Mouse (Mus musculus) retina, embryonic 14.5 days (tissue): ENCODE data around the gene Supt5.
"Not testable (repeated sequence)": the region's sequence is repeated elsewhere in the genome, so short reads cannot be mapped to it uniquely, and the experiment has no call there.

Source experiments
- DNase-seq: peaks from one replicate; pipeline ENCODE4 v3.0.0-alpha.2; 2015; ENCODE audit warnings: low spot score

Supt5 gene

DNA sequence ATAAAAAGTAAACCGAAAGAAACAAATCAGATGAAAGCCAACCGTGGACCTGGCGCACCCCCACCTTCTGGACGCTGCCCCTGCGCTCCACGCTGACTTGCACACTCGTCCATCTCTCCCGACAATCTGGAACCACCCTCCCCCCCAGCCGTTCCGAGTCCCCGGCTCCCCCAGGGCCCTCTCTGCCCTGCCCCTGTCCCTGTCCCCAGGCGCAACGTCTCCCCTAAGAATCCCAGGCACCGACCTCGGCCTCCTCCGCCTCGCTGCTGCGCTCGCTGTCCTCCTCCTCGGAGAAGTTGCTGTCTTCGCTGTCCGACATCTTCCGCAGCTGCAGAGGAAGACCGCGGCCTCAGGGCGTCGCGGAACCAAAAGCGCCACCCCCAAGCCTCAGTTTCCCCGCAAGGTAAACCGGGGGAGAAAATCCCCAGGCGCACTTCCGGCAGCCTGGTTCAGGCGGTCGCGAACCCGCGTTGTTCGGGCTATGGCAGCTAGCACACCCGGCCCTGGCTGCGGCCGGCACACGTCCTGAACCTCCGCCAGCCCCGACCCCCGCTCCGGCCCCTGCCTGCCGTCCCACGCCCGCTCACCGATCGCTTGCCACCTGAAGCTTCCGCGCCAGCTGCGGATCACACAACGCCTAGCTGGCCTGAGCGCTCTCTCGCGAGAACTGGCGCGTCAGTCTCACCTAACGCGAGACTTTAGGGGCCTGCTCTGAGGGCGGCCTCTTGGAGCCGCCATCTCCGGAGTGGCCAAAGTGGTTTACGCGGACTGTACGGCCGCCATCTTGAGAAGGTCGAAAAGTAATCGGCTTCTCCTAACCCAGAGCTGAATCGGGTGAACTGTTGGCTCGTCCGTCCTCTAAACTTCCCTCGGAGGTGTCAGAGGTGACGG is at the start of gene Supt5:
TSS of gene Supt5 (minus strand) at position 639 of the 891 bp plus-strand sequence.
- DNase-seq = peak; percentile 99

DNA sequence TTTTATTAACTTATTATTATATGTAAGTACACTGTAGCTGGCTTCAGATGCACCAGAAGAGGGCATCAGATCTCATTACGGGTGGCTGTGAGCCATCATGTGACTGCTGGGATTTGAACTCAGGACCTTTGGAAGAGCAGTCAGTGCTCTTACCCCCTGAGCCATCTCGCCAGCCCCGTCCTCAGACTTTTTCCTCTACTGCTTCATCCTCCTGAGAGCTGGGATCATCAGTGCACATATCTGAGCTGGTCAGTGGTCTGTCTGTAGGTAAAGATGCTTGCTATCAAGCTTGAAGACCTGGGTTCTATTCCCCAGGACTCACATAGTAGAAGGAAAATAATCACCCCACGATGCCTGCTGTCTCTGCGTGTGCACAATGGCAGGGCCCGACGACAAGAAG is 48.8 kb upstream of the Supt5 start:
- not testable (repeated sequence) for DNase-seq

DNA sequence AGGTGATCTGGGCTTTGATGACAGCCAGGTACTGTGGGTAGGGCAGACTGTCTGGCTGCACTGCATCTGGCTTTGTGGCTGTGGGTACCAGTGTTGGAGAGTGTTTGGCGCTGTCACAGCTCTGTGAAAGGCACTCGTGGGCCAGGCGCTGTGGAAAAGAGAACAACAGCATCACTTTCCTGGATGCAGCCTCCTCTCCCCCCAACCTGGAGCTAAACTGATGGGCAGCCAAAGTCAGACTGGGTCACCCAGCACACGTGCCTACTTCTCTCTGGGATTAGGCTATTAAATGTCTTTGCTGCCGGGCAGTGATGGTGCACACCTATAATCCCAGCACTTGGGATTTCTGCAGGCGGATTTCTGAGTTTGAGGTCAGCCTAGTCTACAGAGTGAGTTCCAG is 48.3 kb upstream of the Supt5 start:
- DNase-seq = not testable (repeated sequence)

DNA sequence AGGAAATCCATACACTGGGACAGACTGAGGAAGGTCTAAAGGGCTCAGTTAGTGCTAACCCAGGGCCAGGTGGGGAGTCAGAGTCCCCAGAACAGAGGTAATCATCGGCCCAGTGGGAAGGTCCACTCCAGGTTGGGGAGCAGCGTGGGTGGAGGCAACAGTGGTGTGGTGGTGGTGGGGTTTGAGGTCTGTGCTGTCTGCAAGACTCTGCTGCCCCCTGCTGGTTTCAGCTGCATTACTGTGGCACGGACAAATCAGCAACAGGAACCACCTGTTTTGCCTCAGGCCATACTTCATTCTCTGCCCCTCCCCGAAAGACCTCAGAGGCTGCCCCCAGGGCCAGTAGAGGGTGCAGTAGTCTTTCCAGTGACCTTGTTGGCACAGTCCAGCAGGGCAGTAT is 47.9 kb upstream of the Supt5 start:
- DNase-seq = peak; percentile 88

DNA sequence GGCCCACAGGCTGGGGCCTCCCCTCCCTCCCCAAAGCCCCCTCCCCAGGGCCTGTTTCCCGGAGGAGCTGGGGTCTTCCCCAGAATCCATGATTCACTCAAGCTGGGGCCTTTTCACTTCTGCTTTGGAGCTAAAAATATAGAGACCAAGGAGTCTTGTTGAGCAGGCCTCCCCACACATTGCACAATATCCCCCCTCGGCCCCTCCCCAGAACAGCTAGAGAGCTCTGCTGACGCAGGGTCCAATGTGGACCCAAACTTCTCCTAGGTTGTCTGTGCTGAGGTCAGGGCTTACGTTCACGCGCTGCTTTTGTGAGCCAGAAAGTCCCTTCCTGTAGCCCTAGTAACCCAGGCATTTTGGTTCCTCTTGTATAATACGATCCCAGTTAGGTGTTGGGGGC is 47.5 kb upstream of the Supt5 start:
- no peak for DNase-seq

DNA sequence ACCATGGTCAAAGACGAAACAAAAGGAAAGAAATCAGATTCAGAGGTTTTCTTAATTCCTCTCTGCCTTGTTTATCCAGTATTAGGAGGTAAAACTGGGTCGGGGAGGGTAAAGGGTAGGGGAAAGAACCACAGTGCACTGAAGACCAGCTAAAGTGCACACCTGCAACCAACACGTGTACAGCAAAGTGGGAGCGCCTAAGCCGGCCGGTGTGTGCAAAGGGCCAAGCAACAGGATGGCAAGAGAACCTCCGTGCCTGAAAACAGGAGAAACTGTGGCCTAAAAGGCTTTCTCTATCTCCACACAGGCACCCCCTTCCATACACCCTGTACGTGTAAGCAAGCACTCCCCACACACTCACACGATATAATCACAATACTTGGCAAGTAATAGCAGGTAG is 46.6 kb upstream of the Supt5 start:
- no peak for DNase-seq

DNA sequence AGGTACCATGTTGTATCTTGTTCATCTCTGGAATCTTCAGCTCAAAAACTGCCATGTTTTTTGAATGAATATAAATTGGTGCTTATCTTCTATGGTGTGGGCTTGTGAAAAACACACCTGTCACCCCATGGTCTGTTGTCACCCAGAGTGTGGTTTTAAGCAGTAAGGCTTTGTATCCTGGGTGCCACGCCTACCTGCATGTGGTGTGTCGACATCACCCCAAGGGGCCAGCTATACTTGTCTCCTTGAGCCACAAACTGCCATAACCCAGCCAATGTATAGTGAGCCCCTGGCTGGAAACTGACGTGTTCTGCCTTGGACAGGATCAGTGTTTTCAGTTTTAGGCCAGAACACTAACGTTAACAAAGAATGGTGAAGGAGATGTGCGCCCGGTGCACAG is 45.6 kb upstream of the Supt5 start:
- DNase-seq = no peak

DNA sequence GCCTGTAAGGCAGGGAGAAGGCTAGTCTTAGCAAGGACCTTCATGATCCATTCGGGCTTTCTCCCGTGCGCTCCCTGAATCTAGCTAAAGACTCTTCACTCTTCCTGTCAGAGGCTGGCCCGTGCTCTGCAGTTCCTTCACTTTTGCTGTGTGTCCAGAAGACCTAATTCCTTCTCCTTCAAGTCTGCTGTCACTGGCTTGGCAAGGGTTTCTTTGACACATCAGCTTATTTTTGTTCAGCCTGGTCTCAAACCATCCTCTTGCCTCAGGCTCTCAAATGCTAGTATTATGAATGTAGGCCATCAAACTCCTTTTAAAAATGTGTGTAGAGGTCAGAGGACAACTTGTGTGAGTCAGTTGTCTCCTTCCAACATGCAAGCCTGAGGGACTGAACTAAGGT is 45.1 kb upstream of the Supt5 start:
- no peak for DNase-seq

DNA sequence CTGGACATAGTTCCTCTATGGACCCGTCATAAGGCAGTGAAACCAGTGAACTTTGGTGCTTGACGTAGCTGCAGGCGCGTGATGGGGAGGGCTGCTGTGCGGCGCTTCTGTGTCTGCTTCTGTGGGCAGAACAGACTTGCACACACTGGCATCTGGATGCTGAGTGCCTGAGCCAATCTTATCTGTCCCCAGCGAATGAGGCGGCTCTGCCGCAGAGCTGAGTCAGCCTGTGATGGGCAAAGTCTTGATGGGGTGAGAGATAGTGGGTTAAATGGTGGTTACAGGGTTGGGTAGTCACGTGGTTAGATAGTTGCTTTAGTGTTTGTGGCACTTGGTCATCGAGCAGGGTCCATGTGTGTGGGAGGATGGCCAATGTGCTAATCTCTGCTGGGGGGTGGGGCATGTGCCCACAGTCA is 44.4 kb upstream of the Supt5 start:
- no peak for DNase-seq

DNA sequence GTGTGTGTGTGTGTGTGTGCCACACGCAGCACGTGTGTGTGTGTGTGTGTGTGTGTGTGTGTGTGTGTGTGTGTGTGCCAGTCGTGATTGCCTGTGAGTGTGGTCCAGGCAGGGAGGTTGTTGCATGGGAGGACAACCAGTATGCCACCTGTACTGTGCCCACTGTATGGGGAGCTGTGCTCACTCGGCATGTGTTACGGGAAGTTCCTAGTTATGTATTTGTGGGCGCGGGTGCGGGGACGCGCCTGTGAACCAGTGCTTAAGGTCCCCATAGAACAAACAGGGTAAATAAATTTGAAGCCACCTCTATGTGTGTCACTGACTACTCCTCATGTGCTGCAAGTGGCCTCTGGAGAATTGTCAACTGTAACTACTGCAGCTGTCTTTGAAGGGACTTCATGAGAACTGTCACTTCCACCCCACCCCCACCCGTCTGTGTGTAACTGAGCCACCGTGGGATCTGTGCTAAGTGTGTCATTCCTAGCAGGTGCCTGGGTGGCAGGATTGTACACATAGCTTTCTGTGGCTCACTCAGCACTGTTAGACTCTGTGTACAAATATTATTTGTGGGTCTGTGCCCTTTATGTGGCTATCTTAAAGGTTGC is 43.9 kb upstream of the Supt5 start:
- DNase-seq = no peak

DNA sequence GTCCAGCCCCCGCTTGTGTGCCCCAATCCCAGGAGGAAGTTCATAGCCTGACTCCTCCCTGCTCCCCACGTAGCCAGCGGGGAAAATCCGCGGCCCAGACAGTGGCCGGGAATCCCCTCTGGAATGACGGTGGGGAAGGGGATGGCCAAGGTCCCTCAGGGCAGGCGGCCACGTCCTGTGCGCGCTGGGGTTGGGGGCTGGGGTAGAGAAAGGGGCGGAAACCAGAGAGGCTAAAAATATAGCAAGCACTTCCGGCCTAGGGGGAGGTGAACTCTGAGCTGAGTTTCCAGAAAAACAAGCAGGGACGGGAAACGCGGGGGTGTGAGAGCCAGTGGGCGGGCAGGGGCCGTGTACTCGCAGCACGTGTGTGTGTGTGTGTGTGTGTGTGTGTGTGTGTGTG is 43.4 kb upstream of the Supt5 start:
- peak; percentile 58 for DNase-seq

DNA sequence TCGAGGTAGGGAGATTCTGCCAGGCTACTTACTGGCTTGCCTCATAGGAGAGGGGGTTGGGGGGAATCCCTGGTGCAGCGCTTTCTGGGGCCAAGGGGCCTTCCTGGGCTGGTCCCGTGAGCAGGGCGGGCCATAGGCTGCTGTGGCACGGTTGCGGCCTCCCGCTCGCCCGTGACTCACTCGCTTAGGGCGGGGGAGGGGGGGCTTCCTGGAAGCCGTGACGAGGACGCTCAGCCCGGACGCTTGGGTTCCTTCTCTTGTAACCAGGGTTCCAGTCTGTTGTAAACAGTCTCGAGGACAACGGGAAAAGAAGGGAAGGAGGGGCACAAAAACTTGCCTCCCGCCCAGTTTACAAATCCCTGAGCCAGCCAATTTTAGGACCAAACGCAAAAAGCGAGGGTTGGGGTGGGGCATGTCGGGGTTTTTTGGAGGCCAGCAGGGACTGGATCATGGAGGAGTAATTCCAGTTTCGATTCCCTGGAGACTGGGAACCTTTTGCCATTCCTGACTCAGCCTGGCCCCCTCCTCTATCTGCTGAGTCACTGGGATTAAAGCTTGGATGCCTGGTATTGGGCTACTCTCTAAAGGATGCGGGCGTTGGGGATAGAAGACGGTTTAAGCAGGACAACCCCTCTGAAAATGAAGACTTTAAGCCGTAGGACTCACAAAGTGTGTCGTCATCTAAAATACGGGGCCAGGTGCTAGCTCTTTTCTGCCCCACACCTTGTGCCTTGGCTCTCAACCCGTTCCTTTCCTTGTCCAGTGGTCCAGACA is 42.7 kb upstream of the Supt5 start:
- peak; percentile 50 for DNase-seq

DNA sequence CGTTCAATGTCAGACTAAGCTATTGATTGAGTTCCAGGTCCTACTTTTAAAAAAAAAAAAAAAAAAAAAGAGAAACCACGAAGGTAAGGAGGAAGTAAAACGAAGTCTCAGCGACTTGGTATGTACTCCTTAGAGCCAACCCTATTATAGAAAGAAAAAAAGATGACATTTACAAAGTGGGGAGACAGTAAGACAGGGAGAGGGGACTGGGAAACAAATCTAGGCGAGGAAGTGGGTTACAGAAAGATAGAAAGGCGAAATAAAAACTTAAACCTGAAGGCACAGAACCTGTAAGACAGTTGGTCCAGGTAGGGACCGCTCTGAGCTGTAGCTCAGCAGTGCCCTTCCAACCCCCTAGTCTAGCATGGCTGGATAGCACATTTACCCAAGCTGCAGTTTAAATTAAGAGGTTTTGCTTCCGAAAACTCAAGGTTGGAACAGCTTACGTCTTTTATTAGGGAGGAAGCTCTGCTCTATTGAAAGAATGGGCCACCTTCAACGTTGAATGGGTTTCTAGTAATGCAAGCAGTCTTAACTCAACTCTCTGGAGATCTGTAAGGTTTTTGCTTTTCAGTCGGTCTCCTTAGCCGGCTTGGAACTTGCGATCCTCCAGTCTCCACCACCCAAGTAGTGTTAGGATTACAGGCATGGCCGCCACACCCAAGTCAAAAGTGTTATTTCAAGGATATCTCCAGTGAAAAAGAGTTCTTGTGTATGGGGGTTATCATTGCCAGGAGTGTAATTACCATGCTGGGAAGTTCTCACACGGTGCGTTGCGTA is 41.9 kb upstream of the Supt5 start, which contains the start of gene Zfp36:
TSS of gene Zfp36 (minus strand) at position 17 of the 780 bp plus-strand sequence.
- no peak for DNase-seq

DNA sequence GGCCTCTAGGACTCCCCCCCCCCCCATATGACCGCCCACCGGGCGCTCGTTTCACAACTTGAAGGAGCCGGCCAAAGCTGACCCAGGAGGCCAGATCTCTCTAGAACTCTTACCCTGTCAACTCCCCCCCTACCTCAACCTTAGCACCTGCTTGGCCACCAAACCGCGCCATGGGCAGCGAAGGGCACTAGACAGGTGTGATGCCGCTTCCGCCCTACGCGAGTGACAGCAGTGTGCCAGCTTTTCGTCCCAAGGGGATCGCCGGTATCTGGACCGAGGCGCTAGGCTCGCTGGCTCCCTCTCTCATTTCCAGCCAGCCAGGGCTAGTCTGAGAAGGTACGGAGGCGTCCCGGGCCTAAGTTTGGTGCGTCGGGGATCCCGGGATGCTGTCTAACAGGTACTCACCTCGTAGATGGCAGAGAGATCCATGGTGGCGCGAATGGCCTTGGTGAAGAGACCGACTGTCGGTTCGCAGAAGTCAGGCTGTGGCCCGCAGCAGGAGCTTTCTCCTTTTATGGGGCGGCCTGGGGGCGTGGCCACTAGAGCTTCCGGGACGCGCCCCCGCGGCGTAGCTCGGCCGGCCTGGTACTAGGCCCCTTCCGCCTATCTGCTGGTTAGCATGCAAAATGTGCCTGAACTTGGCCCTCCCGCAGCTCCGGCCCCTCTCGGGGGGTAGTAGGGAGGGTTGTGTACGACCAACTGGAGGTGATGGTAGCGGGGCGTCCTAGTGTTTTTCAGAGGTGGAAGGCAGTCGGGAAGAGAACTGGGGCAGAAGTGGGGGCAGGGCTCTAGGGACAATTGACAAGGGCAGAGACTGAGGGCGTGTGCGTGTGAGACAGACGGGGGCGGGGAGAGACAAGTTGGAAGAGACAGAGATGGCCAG is 40.5 kb upstream of the Supt5 start:
- DNase-seq = peak; percentile 92

DNA sequence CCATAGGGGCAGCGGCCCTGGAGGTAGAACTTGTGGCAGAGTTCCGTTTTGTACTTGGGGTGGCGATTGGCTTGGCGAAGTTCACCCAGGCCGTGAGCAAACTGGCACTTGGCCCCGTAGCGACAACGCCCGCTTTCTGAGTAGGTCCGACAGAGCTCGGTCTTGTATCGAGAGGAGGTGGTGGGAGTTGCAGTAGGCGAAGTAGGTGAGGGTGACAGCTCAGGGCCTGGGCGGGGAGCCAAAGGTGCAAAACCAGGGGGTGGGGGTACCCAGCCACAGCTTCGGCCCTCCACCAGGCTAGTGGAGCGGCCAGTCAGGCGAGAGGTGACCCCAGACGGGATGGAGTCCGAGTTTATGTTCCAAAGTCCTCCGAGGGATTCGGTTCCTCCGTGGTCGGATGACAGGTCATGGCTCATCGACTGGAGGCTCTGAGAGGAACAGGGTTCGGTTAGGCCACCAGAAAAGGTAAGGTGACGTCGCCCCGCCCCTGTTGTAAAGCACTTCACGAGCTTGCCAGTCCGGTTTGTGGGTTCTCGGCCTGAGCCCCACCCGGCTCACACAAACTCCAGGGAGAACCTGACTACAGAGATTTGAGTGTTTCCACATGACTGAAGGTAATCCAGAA is 39.6 kb upstream of the Supt5 start:
- DNase-seq = no peak

DNA sequence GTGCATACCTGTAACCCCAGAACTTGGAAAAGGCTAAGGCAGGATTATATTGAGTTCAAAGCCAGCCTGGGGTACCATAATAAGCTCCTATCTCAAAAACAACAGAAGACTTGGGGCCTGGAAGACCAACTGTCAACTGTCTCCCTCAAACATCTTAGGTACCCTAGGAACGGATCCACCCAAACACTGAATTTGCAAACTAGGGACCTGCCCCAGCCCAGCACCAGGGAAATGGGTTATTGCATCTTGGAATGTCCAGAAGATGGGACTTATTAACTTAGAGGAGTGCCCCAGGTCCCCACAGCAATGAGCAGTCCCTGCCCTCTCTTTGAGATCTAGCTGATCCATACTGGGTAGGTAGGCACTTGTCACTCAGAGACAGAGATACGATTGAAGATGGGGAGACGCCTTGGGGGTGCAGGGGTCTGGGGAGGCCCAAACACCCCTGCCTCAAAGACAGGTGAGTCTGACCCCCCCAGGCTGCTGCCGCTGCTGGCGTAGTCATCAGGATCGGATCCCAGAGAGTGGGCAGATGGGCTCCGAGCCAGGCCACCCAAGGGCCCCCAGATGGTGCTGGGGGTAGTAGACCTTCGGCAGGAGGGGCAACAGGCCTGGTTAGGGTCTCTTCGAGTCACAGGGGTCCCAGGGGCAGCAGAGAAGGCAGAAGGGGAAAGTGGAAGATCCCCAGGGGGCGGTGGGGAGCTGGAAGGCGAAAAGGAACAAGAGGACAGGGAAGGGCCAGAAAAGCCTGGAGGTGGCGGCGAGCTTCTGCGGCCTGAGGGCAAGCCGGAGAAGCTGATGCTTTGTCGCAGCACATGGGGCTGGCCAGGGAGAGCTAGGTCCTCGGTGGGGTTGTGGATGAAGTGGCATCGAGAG is 38.9 kb upstream of the Supt5 start:
- DNase-seq = no peak

DNA sequence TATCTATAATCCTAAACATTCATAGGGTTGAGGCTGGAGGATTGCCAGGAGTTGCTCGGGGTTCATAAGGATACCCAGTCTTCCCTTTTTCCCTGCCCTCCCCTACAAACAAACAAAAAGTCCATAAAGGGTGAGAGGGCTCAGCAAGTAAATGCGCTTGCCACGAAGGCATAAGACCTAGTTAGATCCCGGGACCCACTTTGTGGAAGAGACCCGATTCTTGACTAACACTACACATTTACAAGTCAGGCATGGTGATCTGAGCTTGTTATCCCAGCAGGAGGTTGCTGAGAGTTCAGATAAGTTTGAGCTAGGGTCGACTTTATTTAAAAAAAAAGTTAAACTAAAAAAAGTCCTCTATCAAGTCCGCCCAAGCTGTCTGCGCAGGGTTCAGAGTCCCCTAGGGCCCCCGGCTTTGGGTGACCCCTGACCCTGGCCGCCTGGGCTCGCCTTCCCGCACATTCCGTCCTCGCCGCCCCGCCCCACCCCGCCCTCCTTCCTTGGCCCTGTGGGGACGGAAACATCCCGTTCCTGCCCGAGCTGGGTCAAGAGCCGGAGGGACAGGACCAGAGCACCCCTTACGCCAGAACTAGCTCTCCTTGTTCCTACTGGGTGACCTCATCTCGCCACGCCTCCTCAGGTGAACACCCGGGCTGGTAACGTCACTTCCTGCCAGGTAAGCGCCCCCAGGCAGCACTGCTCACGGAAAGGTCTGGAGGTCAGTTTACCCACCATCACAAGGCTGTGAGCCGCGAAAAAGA is 37.6 kb upstream of the Supt5 start:
- no peak for DNase-seq

DNA sequence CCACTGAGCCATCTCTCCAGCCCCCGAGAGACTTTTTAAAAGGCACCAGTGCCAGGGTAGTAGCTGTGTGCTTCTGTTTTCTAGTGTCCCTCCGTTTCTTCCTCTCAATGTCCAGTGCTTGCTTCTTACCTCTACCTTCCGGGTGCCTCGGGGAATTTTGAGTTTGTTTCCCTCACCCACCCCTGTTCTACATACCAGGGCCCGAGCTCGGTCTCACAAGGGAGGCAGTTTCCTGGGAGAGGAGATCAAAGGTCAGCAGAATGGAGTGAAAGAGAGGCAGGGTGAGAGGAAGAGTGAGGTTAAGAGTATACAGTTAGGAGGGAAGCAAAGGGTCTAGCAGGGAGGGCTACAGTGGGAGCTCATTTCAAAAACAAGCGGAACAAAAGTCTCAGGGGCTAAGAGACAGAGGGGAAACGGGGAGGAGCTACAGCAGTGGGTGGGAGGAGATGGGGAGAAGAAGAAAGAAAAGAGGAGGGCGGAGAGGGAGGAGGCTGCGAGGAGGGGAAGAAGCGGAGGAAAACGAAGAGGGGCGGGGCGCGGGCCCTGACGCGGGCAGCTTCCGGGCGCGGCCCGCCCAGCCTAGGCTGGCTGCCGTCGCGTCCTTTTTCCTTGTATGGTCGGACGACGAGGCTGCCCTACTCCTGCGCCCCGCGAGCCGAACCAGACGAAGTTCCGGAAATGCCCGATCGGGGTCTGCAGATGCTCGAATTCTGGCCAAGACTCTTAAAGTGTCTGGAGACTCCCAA is 36.8 kb upstream of the Supt5 start:
- DNase-seq = peak; percentile 90
